Mouse (Mus musculus) spleen, postnatal 4 days (tissue): ENCODE measurements around the gene Nfrkb.

Experiments
- DNase-seq, 2 experiments: peaks; one replicate each; pipeline ENCODE4 v3.0.0; 2022; ENCODE audit warnings: low spot score in 2 of 2

The Nfrkb gene

DNA sequence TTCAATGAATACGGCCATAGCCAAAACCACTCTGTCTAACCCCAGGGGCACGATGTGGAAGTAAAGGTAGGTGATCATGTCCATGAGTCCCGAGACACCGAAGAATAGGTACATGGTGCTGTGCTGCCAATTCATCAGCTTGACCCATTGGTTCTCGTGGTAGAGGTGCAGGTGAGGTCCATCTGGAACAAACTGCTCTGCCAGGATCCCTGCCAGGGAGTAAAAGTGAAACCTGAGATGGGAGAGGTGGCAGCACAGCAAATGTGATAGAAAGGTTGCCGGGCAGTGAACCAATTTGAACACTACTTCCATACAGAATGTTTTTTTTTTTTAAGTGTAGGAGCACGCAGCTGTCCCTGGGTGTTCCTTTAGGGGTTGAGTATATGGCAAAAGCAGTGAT is 43.0 kb downstream of the Nfrkb start:
- DNase-seq: no peak

DNA sequence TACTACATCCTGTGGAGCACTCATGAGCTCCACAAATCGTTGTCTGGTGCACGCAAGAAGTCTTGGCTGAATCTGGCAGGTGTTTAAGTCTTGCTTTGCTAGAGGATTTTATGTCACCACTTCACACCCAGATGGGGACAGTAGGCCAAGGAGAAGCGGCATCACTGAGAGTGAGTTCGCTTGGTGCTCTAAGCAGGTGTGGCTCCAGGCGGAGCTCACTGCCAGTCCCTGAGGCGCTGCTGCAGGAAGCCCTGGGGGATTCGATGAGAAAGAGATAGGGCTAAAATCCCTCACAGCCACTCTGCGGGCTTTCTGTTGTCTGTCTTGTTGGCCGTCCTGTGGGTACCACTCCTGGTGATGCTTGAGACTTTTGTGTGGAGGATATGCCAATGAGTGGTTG is 44.0 kb downstream of the Nfrkb start:
- DNase-seq: no peak

DNA sequence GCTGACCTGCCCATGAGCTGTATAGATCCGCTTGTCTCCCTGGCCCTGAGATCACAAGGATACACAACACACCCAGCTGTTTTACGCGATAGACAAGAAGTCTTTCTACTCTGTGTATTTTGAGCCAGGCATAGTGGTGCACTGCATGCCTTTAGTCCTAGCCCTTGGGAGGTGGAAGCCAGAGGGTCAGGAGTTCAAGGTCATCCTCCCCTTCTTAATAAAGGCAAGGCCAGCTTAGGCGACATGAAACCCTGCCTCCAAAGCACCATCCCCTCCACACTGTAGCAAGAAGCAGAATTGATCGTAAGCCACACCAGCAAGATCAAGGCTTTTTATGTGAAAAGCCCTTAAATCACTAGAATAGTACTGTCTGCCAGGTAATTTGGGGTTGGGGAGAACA is 45.8 kb downstream of the Nfrkb start:
- no peak for DNase-seq

DNA sequence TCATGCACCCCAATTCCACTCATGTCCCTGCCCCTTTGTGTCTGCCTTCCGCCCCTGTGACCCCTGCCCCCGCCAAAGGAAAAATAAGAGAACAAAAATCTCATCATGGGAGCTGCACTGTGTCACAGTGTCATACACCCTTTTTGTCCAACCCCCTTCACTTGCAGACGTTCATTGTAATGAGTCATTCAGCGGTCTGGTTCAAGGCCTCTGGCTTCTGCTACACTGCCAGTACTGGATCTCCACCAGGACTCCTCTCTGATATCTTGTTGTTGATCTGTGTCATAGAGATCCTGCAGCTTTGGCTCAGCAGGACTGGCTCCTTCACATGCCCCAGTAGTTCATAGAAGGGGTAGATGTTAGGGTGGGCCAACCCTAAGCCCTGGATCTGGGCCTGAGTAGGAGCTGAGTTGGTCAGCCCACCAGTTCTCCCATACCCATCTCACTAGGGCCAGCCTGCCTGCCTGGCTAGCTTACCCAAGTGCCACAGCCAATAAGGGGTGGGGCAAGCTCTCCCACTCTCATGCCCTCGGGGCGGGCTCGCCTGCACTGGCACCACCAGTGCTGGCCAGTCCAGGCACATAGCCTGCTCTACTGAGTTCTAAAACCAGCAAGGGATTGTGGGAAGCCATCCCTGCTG is 46.5 kb downstream of the Nfrkb start:
- no peak for DNase-seq

DNA sequence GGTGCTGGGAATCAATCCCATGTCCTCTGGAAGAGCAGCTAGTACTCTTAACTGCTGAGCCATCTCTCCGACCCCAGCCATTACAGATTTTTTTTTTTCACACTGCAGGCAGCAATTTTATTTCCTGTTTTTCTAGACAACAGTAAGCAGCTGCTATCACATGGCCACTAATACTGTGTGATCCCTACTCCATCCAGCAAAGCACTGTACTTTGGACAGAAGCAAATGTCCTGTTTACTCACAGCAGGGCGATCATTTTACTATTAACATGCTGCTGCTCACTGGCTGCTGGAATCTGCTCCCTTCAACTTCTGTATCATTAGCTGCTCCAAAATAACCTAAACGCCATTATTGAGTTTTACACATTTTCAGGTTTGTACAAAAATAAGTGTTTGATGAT is 47.4 kb downstream of the Nfrkb start:
- DNase-seq: no peak

DNA sequence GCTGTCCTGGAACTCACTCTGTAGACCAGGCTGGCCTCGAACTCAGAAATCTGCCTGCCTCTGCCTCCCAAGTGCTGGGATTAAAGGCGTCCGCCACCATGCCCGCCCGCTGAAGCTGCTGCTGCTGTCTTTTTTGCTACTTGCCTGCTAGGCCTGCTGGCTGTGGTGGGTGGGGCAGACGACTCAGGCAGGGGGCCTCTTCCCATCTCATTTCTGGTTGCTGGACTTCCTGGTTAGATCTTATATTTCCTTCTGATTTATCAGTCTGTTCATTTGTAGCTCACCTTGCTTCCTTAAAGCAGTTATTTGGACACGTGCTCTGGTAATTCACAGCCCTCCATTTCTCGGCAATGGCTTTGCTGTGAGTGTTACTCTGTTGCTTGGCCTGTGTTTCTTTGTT is 49.4 kb downstream of the Nfrkb start:
- no peak for DNase-seq

DNA sequence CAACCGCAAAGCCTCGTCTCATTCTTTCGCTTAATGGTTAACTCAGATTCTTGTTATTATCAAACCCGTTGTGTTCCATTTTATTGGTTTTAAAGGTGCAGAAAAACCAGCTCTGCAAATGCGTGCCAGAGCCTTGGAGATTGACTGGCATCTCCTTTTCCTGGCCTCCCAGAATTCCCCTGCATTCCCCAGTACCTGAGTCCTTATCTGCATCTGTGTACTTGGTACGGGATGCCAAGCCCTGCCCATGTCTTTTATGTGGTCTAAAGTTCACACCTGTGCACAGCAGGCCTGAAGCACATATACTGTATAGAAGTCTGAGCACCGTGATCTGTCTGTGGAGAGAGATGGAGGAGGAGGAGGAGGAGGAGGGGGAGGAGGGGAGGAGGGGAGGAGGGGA is 51.9 kb downstream of the Nfrkb start:
- no peak for DNase-seq

DNA sequence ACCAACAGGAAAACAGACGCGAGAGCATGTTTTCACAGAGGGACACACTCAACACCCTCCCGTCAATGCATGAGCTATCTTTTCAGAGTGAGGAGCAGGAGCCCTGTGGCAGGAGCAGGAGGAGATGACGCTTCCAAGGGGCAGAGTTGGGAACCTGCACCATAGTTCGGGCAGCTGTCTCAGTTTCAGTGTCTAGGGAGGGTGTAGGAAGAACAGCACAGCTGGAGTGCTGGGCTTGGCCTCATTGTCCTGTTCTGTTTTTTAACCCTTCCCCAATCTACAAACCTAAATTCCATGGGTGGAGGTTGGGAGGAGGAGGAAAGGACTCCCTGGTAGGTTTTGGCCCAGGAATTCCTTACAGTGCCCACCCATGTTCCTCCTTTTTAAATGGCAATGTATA is 52.8 kb downstream of the Nfrkb start:
- peak in 1 of 2 experiments; percentile 47 for DNase-seq

DNA sequence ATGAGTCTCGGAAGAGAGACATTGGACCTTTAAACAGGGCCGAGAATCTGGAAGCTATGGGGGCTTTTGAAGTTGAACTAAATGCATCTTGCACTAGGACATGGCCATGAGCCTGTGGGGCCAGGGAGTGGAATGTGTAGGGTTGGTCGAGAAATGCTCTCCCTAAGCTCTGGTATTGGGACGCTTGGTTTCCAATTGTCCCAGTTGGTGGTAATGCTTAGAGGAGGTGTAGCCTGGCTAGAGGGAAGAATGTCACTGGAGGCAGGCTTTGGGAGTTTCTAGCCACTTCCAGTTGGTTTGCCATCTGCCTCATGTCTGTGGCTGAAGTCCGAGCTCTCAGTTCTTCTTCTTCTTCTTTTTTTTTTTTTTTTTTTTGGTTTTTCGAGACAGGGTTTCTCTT is 53.3 kb downstream of the Nfrkb start:
- DNase-seq: no peak

DNA sequence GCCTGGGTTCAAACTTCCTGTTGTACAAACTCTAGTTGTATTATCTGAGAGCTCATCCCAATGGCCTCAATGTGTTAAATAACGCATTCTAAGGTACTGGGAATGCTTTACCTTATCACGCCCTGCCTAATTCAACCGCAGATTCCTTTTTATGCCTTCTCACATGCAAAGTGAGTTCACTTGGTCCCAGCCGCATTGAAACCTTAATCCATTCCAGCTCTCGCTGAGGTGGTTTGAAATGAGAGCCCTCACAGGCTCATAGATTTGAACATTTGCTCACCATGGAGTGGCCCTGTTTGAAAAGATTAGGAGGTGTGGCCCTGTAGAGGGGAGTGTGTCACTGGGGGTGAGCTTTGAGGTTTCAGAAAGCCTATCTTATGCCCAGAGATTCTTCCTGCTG is 54.4 kb downstream of the Nfrkb start:
- no peak for DNase-seq

DNA sequence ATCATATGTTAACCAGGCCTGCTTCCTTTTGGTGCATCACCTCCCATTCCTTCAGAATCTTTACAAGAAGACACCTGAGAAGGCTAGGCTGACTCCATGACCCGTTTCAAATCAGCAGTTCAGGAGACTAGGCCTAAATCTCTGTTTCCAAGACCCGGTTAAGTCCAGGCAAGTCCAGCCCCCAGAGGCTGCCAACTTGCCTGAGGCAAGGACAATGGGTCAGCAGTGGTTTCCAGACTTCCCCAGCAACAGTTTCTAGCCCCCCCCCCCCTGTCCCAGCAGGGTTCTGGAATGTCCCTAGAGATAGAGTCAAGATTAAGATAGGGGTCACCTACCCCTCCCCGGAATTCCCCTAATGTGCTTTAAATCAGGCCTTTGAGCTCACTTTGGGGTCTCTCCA is 55.5 kb downstream of the Nfrkb start:
- no peak for DNase-seq

DNA sequence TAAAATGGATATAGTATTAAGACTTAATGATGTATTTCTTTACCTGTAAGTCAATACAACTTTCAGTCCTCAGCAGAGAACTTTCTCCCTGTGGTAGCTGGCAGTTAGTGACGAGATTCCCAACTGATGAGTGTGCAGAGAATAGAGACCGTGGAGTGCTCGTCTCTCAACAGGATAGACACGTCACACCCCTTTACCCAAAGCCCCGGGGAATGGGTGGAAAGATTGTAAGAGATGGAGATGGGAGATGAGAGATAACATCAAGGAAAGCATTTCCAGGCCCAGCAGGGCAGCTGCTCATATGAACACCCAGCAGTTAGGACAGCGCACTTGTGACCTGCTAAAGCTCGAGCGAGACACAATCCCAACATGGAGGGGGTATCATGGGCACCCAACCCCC is 58.2 kb downstream of the Nfrkb start:
- no peak for DNase-seq

DNA sequence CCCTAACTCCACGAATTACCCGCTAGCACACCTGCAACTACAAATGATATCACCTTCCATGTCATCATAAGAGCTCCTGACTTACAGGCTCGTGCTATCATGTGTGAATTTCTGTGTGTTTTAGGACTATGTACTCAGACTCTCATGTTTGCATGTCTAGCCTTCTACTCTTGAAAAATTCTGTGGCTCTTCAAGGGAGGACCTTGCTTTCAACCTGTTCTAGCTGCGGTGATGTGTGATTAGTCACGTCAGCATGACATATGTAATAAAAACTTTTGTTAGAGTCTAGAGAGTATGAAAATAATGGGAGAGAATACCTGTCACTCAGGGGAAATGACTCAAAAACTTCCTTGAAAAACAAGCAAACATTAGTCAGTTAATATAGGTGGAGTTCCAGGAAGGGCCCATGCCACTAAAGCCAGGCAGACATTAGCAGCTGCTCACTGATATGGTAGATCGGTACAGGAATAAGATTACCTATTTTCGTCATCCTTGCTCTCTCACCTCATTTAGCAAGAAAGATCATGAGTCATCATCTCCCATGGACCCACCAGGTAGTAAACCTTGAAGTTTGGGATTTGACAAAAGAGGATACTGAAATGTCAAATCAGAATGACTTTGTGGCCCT is 63.3 kb downstream of the Nfrkb start:
- DNase-seq: no peak

DNA sequence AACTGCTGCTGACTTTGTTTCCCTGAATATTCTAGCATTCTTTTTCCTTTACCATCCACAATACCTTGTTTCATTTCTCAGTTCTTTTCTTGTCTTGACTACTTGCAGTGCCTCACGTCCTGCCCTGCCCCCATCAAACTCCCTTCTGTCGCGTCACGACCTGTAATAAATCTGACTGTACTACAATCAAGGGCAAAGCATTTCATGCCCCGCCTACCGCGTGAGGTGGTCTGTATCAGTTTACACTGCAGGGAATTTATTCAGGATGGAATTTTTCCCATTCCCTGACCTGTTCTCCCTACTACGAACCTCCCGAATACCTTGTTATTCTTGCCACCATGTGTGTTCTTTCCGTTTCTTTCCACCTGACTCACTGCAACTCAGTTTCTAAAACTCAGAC is 66.2 kb downstream of the Nfrkb start:
- peak in 1 of 2 experiments; percentile 49 for DNase-seq

DNA sequence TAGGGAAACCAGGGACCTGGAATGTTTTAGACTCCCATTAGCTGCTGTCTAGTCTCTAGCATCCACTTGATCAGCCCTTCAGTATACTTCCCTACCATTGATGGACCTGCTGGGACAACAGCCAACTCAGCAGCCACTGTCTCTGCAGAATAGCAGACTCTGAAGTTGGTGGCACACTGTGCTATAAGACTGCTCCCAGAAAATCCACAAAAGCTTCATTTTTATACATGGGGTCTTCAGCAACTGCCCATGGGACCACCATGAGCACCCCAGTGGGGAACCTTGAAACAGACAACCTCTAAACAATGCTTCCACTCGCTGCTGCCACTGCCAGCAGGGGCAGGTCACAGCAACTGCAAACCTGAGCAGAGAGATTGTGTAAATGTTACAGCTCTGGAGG is 68.4 kb downstream of the Nfrkb start:
- no peak for DNase-seq

DNA sequence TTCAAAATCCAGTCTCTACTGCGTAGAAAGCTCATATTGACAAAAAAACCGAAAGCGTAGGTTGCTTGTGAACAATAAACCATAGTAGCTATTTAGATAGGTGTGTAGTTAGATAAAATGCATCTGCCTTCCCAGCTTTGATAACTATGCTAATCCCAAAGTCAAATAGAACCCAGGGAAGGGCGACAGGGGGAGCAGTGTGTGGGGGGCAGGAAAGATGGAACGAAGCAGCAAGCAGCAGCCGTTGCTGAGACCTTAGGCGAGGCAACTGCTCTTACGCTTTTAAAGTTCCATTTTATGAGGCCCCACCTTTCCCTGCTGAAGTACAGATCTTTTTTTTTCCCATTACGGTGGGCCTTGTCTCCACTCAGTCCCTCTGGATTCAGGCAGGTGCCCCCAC is 77.2 kb downstream of the Nfrkb start:
- no peak for DNase-seq

DNA sequence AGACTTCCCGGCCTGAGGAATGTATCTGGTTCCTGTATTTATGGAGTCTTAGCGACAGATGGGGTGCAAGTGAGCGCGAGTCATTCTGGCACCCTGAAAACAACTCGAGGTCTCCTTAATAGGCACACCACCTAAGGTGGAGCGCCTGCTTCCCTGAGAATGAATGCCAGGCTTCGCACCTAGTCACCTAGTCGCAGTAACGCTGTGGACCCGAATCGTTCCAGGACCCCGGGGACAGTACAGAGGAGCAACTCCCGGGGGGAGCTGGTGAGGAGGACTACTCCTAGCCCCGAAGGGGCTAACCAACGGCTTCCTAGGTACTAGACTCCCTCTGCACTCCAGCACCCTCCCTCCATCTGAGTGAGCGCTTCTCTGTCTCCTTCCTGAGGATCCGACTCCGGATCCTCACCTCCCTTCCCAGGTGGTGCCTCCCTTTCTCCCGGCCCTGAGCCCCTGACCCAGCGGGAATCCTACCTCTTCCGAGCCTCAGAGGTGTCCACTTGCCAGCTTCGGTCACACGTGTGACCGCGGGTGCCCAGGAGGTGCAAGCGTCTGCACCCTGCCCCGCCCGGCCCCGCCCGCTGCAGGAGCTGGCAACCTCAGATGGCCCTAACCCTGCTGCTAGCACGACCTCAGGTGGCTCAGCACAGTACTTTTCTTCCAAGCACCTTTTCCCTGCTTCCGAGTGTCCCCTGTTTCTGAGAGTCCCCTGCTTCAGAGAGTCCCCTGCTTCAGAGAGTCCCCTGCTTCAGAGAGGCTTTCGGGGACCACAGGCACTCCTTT is 77.9 kb downstream of the Nfrkb start, which contains the start of gene Tmem45b:
TSS of gene Tmem45b (minus strand) at position 771 of the 783 bp plus-strand sequence.
- peak in 1 of 2 experiments; percentile 56 for DNase-seq
